Mouse (Mus musculus): ENCODE measurements around the gene Efnb2. TPM values are rescaled to one million over a fixed set of nuclear protein-coding genes. Genes with fewer than 3 reads are reported as not detected.

Gene Efnb2
- total RNA-seq (2021) (10 to 100 TPM; 16.8 to 24.1 TPM), polyA plus RNA-seq (2012; rRNA removed) (22.2 and 27.8 TPM in 2 replicates)
- long read RNA-seq, full-length matches to known transcripts, result 1 of 3 reads
- long read RNA-seq, partial matches to known transcripts, result 0 of 3 reads
- long read RNA-seq, other reads (novel, unspliced or antisense), result 2 of 3 reads

GRCm38 (mm10) chr8:8661103-8661758, at the start of gene Efnb2:
Gene Efnb2, minus strand, starts transcription at chr8:8661242.
- TF ChIP-seq CTCF (IDR thresholded peaks at IDR 0.05) (no peak; the same call in 1 of the 2 replicates), POLR2A (IDR thresholded peaks at IDR 0.05; ENCODE audit: insufficient read depth, low read depth, low read length) (peak; percentile 93)
- H3K4me1 ChIP-seq (ENCODE audit: control insufficient read depth, insufficient read depth, low read length), result no peaks in the 10 kb centered on the region
- WGBS, result under 1% methylated on average over 70 of the region's 70 CpGs

GRCm38 (mm10) chr8:8704813-8705212, 43.8 kb upstream of the Efnb2 start:
- Histone ChIP-seq H3K27me3 (ENCODE audit: control insufficient read depth, insufficient read depth, low read length) (no peaks in the 10 kb centered on the region), H3K36me3 (ENCODE audit: control insufficient read depth, insufficient read depth, low read length) (no peaks in the 10 kb centered on the region), H3K27ac (no peak overlapping the region), H3K4me1 (ENCODE audit: control insufficient read depth, insufficient read depth, low read length) (no peaks in the 10 kb centered on the region; the same call in 1 of the 2 replicates), H3K79me2 (replicated peaks; ENCODE audit: control insufficient read depth, insufficient read depth, low read length) (no peaks in the 10 kb centered on the region), H3K9ac (ENCODE audit: low read depth, low read length) (no peak overlapping the region), H3K4me3 (no peak overlapping the region)
- no peak for TF ChIP-seq POLR2A (IDR thresholded peaks at IDR 0.05; ENCODE audit: insufficient read depth, low read depth, low read length)
- no peak for TF ChIP-seq CTCF (IDR thresholded peaks at IDR 0.05)
- no peak for TF ChIP-seq EP300 (IDR thresholded peaks at IDR 0.05; ENCODE audit: insufficient read depth, low read depth, low read length)
- no peak for DNase-seq
- WGBS, result 56% methylated on average over 9 of the region's 9 CpGs
- intact Hi-C loops (cut with DNase I), result no loop called here

More at GRCm38 (mm10) chr8:8661103-8661758, at the start of gene Efnb2:
- no peaks in the 10 kb centered on the region for H3K27me3 ChIP-seq (ENCODE audit: control insufficient read depth, insufficient read depth, low read length)
- H3K9ac ChIP-seq (ENCODE audit: low read depth, low read length), result peak within 1 kb of the TSS; percentile 85
- peak within 1 kb of the TSS; percentile 88 for H3K4me3 ChIP-seq
- H3K27ac ChIP-seq, result peak within 1 kb of the TSS; percentile 87
- intact Hi-C loops (cut with DNase I), result loop anchor here (1.0 to 5.0 kb wide), 6 partner anchors 28 to 516 kb away; no protein-coding TSS in a partner anchor
- H3K36me3 ChIP-seq (ENCODE audit: control insufficient read depth, insufficient read depth, low read length), result peaks cover 8% of the 10 kb centered on the region
- H3K79me2 ChIP-seq (replicated peaks; ENCODE audit: control insufficient read depth, insufficient read depth, low read length), result no peaks in the 10 kb centered on the region
- DNase-seq, result peak; percentile 97 to 99

GRCm38 (mm10) chr8:8703668-8704067, 42.6 kb upstream of the Efnb2 start:
- no peaks in the 10 kb centered on the region for H3K36me3 ChIP-seq (ENCODE audit: control insufficient read depth, insufficient read depth, low read length)
- no peak overlapping the region for H3K9ac ChIP-seq (ENCODE audit: low read depth, low read length)
- DNase-seq, result no peak
- no peak overlapping the region for H3K4me3 ChIP-seq
- H3K79me2 ChIP-seq (replicated peaks; ENCODE audit: control insufficient read depth, insufficient read depth, low read length), result no peaks in the 10 kb centered on the region
- no peaks in the 10 kb centered on the region for H3K27me3 ChIP-seq (ENCODE audit: control insufficient read depth, insufficient read depth, low read length)
- no peak overlapping the region for H3K27ac ChIP-seq
- TF ChIP-seq CTCF (IDR thresholded peaks at IDR 0.05) (no peak), POLR2A (IDR thresholded peaks at IDR 0.05; ENCODE audit: insufficient read depth, low read depth, low read length) (no peak), EP300 (IDR thresholded peaks at IDR 0.05; ENCODE audit: insufficient read depth, low read depth, low read length) (no peak)
- intact Hi-C loops (cut with DNase I), result no loop called here
- WGBS, result 54% methylated on average over 2 of the region's 2 CpGs
- no peaks in the 10 kb centered on the region; the same call in 1 of the 2 replicates for H3K4me1 ChIP-seq (ENCODE audit: control insufficient read depth, insufficient read depth, low read length)

GRCm38 (mm10) chr8:8700821-8701220, 39.8 kb upstream of the Efnb2 start:
- TF ChIP-seq EP300 (IDR thresholded peaks at IDR 0.05; ENCODE audit: insufficient read depth, low read depth, low read length) (no peak), POLR2A (IDR thresholded peaks at IDR 0.05; ENCODE audit: insufficient read depth, low read depth, low read length) (no peak), CTCF (IDR thresholded peaks at IDR 0.05) (no peak)
- H3K27me3 ChIP-seq (ENCODE audit: control insufficient read depth, insufficient read depth, low read length), result no peaks in the 10 kb centered on the region
- no peak overlapping the region for H3K4me3 ChIP-seq
- H3K27ac ChIP-seq, result no peak overlapping the region
- H3K79me2 ChIP-seq (replicated peaks; ENCODE audit: control insufficient read depth, insufficient read depth, low read length), result no peaks in the 10 kb centered on the region
- H3K9ac ChIP-seq (ENCODE audit: low read depth, low read length), result no peak overlapping the region
- intact Hi-C loops (cut with DNase I), result no loop called here
- DNase-seq, result no peak
- no peaks in the 10 kb centered on the region; the same call in 1 of the 2 replicates for H3K4me1 ChIP-seq (ENCODE audit: control insufficient read depth, insufficient read depth, low read length)
- no peaks in the 10 kb centered on the region for H3K36me3 ChIP-seq (ENCODE audit: control insufficient read depth, insufficient read depth, low read length)
- WGBS, result 83% methylated on average over 10 of the region's 10 CpGs

GRCm38 (mm10) chr8:8700229-8700628, 39.2 kb upstream of the Efnb2 start:
- TF ChIP-seq EP300 (IDR thresholded peaks at IDR 0.05; ENCODE audit: insufficient read depth, low read depth, low read length) (no peak), CTCF (IDR thresholded peaks at IDR 0.05) (no peak), POLR2A (IDR thresholded peaks at IDR 0.05; ENCODE audit: insufficient read depth, low read depth, low read length) (no peak)
- Histone ChIP-seq H3K4me1 (ENCODE audit: control insufficient read depth, insufficient read depth, low read length) (no peaks in the 10 kb centered on the region; the same call in 1 of the 2 replicates), H3K27me3 (ENCODE audit: control insufficient read depth, insufficient read depth, low read length) (no peaks in the 10 kb centered on the region), H3K9ac (ENCODE audit: low read depth, low read length) (no peak overlapping the region), H3K4me3 (no peak overlapping the region), H3K79me2 (replicated peaks; ENCODE audit: control insufficient read depth, insufficient read depth, low read length) (no peaks in the 10 kb centered on the region), H3K36me3 (ENCODE audit: control insufficient read depth, insufficient read depth, low read length) (no peaks in the 10 kb centered on the region), H3K27ac (no peak overlapping the region)
- 79% methylated on average over 4 of the region's 4 CpGs for WGBS
- intact Hi-C loops (cut with DNase I), result no loop called here
- DNase-seq, result no peak

All from heart, adult 2 months (tissue).